Mouse (Mus musculus) neural tube, embryonic 13.5 days (tissue): Measurements from ENCODE around the gene Nnmt. TPM values are rescaled to one million over a fixed set of nuclear protein-coding genes. Genes with fewer than 3 reads are reported as not detected.
A peak's percentile ranks its signal among the peaks of the same experiment; 100 is the strongest.

Source experiments
- ATAC-seq: fragments of 200-750 bp; cut with Nextera tagmentation; 2 replicates; pipeline ENCODE4 v1.8.0; 2017; ENCODE audit warnings: low read depth, mild to moderate bottlenecking, moderate TSS enrichment, moderate library complexity
- H3K27ac ChIP-seq: fragments of 300-500 bp; sonication (generic); replicated peaks from 2 replicates; pipeline ENCODE4 v1.5.1; 2015; ENCODE audit warnings: moderate library complexity, mild to moderate bottlenecking, inconsistent platforms
- H3K27me3 ChIP-seq: fragments of 300-500 bp; sonication (generic); 2 replicates; pipeline ENCODE4 v1.6.1; 2015; ENCODE audit warnings: mild to moderate bottlenecking, inconsistent platforms
- H3K36me3 ChIP-seq: fragments of 300-500 bp; sonication (generic); 2 replicates; pipeline ENCODE4 v1.6.1; 2015; ENCODE audit warnings: mild to moderate bottlenecking, inconsistent platforms
- H3K4me1 ChIP-seq: fragments of 300-500 bp; sonication (generic); replicated peaks from 2 replicates; pipeline ENCODE4 v1.6.1; 2015; ENCODE audit warnings: inconsistent platforms
- H3K4me2 ChIP-seq: fragments of 300-500 bp; sonication (generic); 2 replicates; pipeline ENCODE4 v1.6.1; 2015; ENCODE audit warnings: inconsistent platforms, mild to moderate bottlenecking, moderate library complexity
- H3K4me3 ChIP-seq: fragments of 300-500 bp; sonication (generic); 2 replicates; pipeline ENCODE4 v1.5.1; 2015; ENCODE audit warnings: mild to moderate bottlenecking, inconsistent platforms
- H3K9ac ChIP-seq: fragments of 300-500 bp; sonication (generic); 2 replicates; pipeline ENCODE4 v1.6.1; 2015; ENCODE audit warnings: moderate library complexity, mild to moderate bottlenecking, inconsistent platforms
- H3K9me3 ChIP-seq: fragments of 300-500 bp; sonication (generic); 2 replicates; pipeline ENCODE4 v1.6.1; 2016; ENCODE audit warnings: inconsistent platforms
- WGBS: fragments of 180-500 bp; shearing (Covaris S2); methylation state at CpG from one replicate; pipeline ENCODE4 v1.1.7; 2015; 5-methylcytosine and 5-hydroxymethylcytosine counted together
- polyA plus RNA-seq: library from polyadenylated mRNA; unstranded; fragments of >200 nt; fragmentation: Nextera tagmentation; extraction: Ambion mirVana; gene quantifications from 2 replicates; pipeline ENCODE4 v1.2.1, GENCODE M21; 2015

Nnmt gene
- polyA plus RNA-seq, 1 experiment from 2014 or later, result 0.75 TPM

DNA sequence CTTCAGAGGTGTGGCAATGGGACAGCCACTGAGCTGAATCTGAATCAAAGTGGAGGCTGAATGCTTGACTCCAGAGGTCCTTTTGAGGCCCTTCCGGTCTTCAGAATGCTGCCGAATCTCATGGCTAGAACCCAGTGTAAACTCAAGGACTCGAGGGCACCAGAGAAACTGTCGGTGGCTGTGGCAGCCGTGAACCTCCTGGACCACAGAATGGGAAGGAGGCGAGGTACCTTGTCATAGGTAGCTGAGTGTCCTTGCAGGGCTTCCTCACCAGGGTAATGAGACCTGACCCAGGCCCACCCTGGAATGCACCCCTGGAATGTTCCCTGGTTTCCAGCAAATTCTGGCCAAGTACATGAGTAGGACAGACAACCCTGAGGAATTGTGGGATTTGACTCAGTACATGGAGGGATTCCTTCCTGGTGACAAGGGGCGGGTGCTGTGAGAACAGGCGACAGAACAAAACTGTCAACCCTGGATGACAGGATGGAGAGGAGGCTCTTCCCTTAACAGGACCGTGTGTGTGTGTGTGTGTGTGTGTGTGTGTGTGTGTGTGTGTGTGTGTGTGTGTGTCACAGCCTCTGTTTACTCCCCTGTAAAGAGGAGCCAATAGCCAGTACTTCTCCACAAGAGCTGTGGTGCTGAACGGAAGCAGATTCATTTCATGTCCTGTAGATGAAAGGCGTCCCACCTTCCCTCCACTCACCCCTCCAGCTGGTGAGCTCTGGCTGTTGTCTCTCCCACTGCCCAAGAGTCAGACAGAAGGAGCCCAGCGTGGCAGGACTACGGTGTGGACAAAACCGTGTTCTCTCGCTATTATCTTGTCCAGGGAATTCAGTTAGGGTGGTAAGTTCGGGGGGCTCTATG lies 42.1 kb upstream of the Nnmt start:
- Histone ChIP-seq H3K27me3 (peaks cover 24% of the 10 kb centered on the region), H3K36me3 (0 out of 2 replicates have a peak, but pooled peaks cover 4% of the 10 kb centered on the region), H3K27ac (peak overlapping the region; percentile 52; the same call in 1 of the 2 replicates), H3K4me2 (no peak overlapping the region), H3K9ac (peak overlapping the region; percentile 41), H3K4me3 (no peak overlapping the region), H3K9me3 (0 out of 2 replicates have a peak, but pooled peaks cover 8% of the 10 kb centered on the region), H3K4me1 (peaks cover 41% of the 10 kb centered on the region)
- no peak for ATAC-seq
- 42% methylated on average over 16 of the region's 16 CpGs for WGBS

DNA sequence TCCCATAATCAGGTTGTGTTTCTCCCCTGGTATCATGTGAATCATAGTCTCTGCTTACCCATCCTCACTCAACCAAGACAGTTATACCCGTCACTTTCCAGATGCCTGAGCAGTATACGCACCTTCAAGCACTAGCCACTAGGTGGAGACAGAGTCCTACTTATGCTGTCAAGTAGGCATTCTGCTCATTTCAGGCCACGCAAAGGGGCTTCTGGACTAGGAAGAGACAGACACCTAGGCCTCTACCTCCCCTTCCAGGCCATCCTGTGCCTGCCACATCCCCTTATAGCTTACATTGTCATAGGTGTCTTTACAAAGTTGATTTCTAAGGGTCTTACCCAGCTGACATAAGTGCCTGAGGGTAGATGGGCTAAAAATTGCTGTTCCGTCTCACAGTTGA lies 41.3 kb upstream of the Nnmt start:
- 22% methylated on average over 4 of the region's 4 CpGs for WGBS
- no peak overlapping the region for H3K4me2 ChIP-seq
- H3K4me1 ChIP-seq, result peaks cover 41% of the 10 kb centered on the region
- no peak overlapping the region for H3K4me3 ChIP-seq
- no peak overlapping the region for H3K27ac ChIP-seq
- H3K9ac ChIP-seq, result no peak overlapping the region
- peaks cover 24% of the 10 kb centered on the region for H3K27me3 ChIP-seq
- peak; percentile 40; the same call in 1 of the 2 replicates for ATAC-seq
- H3K36me3 ChIP-seq, result 0 out of 2 replicates have a peak, but pooled peaks cover 4% of the 10 kb centered on the region
- 0 out of 2 replicates have a peak, but pooled peaks cover 8% of the 10 kb centered on the region for H3K9me3 ChIP-seq

DNA sequence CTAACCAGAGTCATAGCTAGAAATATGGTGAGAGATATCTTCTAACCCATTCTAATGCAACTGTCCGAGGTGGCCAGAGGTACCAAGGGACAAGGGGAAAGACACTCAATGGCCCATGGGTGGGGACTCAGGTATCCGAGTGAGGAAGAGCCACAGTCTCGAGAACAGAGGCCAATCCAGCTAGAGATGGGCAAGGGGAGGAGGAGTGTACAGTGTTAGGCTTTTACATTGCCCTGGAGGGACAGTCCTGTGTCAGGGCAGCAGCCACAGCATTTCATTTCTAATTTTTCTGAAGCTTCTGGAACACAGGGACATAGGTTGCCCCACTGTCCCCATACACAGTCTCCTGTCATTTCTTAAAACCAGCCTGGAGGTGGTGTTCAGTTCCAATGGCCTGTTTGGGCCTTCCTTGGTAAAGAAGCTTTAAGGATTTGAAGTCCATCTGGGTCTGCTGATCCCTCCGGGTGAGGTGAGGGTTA lies 40.7 kb upstream of the Nnmt start:
- no peak for ATAC-seq
- H3K36me3 ChIP-seq, result 0 out of 2 replicates have a peak, but pooled peaks cover 4% of the 10 kb centered on the region
- H3K4me2 ChIP-seq, result no peak overlapping the region
- no peak overlapping the region for H3K9ac ChIP-seq
- H3K4me3 ChIP-seq, result no peak overlapping the region
- H3K27ac ChIP-seq, result no peak overlapping the region
- H3K4me1 ChIP-seq, result peaks cover 41% of the 10 kb centered on the region
- peaks cover 19% of the 10 kb centered on the region for H3K27me3 ChIP-seq
- 0 out of 2 replicates have a peak, but pooled peaks cover 8% of the 10 kb centered on the region for H3K9me3 ChIP-seq
- WGBS, result 59% methylated on average over 4 of the region's 4 CpGs

DNA sequence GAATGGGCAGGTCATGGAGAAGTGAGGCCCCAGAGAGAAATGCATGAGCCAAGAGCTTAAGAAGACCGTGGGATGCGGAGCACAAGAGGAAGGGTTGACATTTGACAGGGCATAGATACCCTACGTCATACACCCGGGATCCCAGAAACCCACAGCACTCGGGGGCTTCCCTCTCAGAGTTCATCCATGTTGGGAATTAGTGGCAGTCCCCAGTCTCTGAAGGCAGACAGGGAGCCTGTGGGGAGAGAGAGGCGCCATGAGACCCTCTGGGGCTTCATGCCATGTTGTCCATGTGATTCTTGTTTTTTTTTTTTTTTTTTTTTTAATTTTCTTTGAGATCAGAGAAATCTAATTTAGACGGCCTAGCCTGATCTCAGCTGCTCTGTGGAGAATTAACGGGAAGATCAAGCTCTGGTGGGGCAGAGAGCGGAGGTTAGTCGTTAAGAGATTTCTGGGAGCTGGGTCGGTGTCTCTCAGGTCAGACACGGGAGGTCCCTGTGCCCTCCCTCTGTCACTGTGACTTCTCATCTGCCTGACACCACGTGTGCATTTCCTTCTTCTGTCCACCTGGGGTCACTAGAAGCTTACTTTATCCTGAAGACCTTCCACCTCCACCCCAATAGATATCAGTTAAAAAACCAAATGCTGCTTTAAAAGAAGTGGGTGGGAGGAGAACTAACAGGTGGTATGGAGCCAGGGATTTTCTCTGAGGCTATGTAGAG lies 40.1 kb upstream of the Nnmt start:
- Histone ChIP-seq H3K27me3 (peaks cover 13% of the 10 kb centered on the region), H3K36me3 (0 out of 2 replicates have a peak, but pooled peaks cover 4% of the 10 kb centered on the region), H3K4me1 (peaks cover 38% of the 10 kb centered on the region), H3K27ac (no peak overlapping the region), H3K9ac (no peak overlapping the region), H3K4me3 (no peak overlapping the region), H3K4me2 (no peak overlapping the region), H3K9me3 (0 out of 2 replicates have a peak, but pooled peaks cover 8% of the 10 kb centered on the region)
- ATAC-seq, result no peak
- 51% methylated on average over 13 of the region's 13 CpGs for WGBS

DNA sequence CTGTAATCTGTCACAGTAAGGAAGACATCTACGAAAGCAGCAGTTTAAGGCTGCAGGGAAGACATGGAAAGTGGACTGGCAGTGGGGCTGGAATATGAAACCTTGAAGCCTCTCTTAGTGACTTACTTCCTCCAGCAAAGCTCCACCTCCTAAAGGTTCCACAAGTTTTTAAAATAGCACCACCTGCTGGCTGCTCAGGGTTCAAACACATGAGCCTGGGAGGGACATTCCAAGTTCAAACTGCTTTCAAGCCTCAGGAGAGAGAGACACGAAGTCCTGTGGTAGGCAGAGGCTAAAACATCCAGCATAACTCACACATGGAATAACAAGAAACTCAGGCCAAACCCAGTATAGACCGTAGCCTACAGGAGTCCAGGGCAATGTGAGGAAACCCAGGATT lies 39.4 kb upstream of the Nnmt start:
- 0 out of 2 replicates have a peak, but pooled peaks cover 8% of the 10 kb centered on the region for H3K9me3 ChIP-seq
- peaks cover 31% of the 10 kb centered on the region for H3K4me1 ChIP-seq
- H3K9ac ChIP-seq, result no peak overlapping the region
- no peak overlapping the region for H3K27ac ChIP-seq
- H3K27me3 ChIP-seq, result peaks cover 13% of the 10 kb centered on the region
- ATAC-seq, result no peak
- no peak overlapping the region for H3K4me2 ChIP-seq
- 77% methylated on average over 3 of the region's 3 CpGs for WGBS
- H3K4me3 ChIP-seq, result no peak overlapping the region
- 0 out of 2 replicates have a peak, but pooled peaks cover 4% of the 10 kb centered on the region for H3K36me3 ChIP-seq

DNA sequence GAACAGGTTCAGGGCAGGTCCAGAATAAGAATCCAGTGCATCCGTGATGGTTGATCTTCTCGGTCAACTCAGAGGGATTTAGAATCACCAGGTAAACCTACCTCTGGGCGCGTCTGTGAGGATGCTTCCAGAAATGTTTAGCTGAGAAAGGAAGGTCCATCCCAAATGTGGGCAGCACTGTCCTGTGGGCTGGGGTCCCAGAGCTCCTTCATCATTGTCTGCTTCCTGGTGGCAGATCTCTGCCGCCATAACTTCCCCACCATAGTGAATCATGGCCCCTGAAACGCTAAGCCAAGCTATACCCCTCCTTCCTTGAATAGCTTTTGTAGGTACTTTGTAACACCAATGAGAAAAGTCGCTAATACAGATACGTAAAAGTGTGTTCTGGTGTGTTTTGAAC lies 36.7 kb upstream of the Nnmt start:
- no peak for ATAC-seq
- H3K9me3 ChIP-seq, result 0 out of 2 replicates have a peak, but pooled peaks cover 8% of the 10 kb centered on the region
- no peaks in the 10 kb centered on the region for H3K27me3 ChIP-seq
- no peak overlapping the region for H3K9ac ChIP-seq
- 0 out of 2 replicates have a peak, but pooled peaks cover 4% of the 10 kb centered on the region for H3K36me3 ChIP-seq
- H3K4me3 ChIP-seq, result no peak overlapping the region
- 91% methylated on average over 8 of the region's 8 CpGs for WGBS
- H3K27ac ChIP-seq, result no peak overlapping the region
- no peak overlapping the region for H3K4me2 ChIP-seq
- H3K4me1 ChIP-seq, result 0 out of 2 replicates have a peak, but pooled peaks cover 3% of the 10 kb centered on the region

DNA sequence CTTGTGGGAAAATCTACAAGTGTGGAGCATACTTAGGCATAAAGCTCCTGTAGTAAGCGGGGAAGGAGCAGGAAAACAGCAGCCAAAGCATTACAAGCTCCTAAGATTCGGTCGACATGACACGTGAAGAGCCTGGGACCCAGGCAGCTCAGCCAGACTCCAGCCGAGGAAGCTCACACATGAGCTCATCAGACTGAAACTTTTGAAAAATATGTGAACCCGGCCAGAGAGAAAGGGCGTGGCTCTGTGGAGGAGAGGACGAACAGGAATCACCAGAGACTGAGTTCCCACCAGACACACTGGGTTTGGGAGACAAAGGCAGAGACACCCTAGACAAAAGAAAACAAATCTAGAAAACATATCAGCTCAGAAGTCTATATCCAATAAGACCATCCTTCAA lies 35.9 kb upstream of the Nnmt start:
- 0 out of 2 replicates have a peak, but pooled peaks cover under 1% of the 10 kb centered on the region for H3K4me1 ChIP-seq
- H3K9me3 ChIP-seq, result 0 out of 2 replicates have a peak, but pooled peaks cover 8% of the 10 kb centered on the region
- H3K27ac ChIP-seq, result no peak overlapping the region
- 0 out of 2 replicates have a peak, but pooled peaks cover 4% of the 10 kb centered on the region for H3K36me3 ChIP-seq
- no peak for ATAC-seq
- H3K4me2 ChIP-seq, result no peak overlapping the region
- no peaks in the 10 kb centered on the region for H3K27me3 ChIP-seq
- WGBS, result 87% methylated on average over 8 of the region's 8 CpGs
- H3K9ac ChIP-seq, result no peak overlapping the region
- no peak overlapping the region for H3K4me3 ChIP-seq

DNA sequence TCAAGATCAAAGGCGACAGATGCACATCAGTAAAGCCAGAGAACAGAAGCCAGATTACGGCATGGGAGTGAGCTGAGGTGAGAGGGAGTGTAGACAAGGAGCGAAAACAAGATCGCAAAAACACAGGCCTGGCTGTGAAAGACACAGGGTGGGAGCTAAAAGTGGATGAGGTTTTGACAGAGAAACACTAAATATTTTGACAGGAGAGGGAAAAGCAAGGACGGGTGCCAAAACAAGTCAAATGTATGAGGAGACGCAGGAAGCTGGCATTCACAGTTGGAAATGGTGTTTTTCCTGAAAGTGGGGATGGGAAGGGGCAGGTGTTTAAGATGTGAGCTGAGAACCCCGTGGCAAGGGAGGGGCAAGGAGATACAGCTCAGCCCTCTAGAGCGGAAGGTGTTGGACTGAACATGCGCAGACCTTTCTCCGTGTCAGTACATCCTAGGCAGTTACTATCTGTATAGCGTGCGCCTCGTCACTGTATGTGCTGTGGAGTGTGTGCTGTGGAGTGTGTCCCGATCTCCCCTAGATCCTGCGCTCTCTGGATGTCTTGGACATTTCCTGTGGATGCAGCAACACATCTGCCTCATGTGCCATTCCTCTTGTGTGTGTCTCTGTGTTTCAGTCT lies 33.3 kb upstream of the Nnmt start:
- no peak overlapping the region for H3K9ac ChIP-seq
- H3K4me1 ChIP-seq, result no peaks in the 10 kb centered on the region
- no peak overlapping the region for H3K27ac ChIP-seq
- H3K9me3 ChIP-seq, result no peaks in the 10 kb centered on the region
- no peaks in the 10 kb centered on the region for H3K36me3 ChIP-seq
- no peak overlapping the region for H3K4me3 ChIP-seq
- H3K4me2 ChIP-seq, result no peak overlapping the region
- ATAC-seq, result no peak
- 67% methylated on average over 15 of the region's 15 CpGs for WGBS
- H3K27me3 ChIP-seq, result no peaks in the 10 kb centered on the region

DNA sequence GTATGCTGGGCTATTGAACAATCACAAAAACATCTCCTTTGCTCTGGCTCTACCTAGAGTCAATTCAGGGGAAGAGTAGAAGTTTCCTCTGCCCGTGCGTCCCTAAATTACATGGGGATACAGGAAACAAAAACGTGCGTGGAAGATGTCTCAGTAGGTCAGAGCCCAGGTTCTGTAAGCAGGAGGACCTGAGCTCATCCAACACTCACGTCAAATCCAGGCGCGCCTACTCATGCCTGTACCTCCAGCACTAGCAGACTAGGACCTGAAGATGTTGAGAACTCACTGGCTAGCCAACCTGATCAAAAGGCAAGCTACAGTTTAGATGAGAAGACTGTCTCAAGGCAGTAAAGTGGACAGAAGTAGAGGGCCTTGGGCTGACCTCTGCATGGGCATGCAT lies 32.2 kb upstream of the Nnmt start:
- no peaks in the 10 kb centered on the region for H3K4me1 ChIP-seq
- H3K9ac ChIP-seq, result no peak overlapping the region
- H3K4me3 ChIP-seq, result no peak overlapping the region
- WGBS, result 89% methylated on average over 7 of the region's 7 CpGs
- no peaks in the 10 kb centered on the region for H3K27me3 ChIP-seq
- no peaks in the 10 kb centered on the region for H3K36me3 ChIP-seq
- no peak for ATAC-seq
- no peak overlapping the region for H3K4me2 ChIP-seq
- no peak overlapping the region for H3K27ac ChIP-seq
- no peaks in the 10 kb centered on the region for H3K9me3 ChIP-seq

DNA sequence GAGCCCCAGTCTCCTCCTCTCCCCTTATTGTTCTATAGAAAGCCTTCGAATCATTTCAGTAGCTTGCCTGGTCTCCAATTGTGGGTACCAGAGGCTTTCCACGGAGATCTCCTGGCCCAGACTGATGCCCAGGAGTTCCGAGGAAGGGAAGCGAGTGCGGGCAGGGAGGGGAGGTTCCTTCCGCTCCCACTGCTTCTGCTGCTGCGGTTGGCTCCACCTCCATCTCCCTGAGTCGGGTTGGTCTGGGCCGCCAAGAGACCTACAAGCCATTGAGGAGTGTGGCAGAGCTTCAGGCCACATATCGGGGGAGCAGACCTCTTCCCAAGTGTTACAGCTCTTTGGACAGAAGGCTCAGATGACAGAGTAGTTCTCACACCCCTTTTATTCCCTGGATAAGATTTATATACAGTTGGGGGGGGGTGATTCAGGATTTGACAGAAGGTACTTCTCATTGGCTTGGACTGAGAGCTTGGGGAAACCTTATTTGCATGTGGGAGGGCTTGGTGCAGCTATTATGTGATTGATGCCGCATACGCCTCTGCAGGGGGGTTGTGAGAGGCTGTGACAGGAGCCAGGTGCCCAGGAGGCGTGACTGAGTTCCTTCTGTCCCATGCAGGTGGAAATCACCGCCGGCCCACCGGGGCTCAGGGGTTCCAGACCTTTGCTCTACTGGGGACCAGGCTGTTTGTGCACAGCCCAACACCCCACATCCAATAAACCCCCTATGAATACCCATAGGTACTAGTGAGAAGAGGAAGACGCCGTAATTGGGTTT lies 30.8 kb upstream of the Nnmt start:
- H3K4me1 ChIP-seq, result no peaks in the 10 kb centered on the region
- no peak for ATAC-seq
- H3K27ac ChIP-seq, result no peak overlapping the region
- no peak overlapping the region for H3K4me2 ChIP-seq
- no peaks in the 10 kb centered on the region for H3K36me3 ChIP-seq
- H3K27me3 ChIP-seq, result no peaks in the 10 kb centered on the region
- H3K9ac ChIP-seq, result no peak overlapping the region
- no peak overlapping the region for H3K4me3 ChIP-seq
- 40% methylated on average over 18 of the region's 18 CpGs for WGBS
- H3K9me3 ChIP-seq, result no peaks in the 10 kb centered on the region

DNA sequence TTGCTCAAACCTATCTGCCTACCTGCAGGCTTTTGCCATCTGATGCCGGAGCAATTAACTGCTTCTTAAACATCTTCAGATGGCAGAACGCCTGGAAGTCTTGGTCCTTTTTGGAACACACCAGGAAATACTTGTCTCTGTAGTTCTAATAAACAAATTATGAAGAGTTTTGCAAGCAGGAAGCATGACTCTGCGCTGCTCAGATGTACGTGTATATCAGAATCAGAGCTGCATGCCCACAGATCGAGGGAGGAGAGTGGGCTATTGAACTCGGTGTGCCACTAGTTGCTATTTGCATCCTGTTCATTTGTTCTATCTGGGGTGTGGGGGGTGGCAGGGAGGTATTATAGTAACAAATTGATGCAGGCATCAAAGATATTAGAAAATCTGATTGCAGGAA lies 28.2 kb upstream of the Nnmt start:
- Histone ChIP-seq H3K4me2 (no peak overlapping the region), H3K27me3 (no peaks in the 10 kb centered on the region), H3K4me1 (no peaks in the 10 kb centered on the region), H3K36me3 (no peaks in the 10 kb centered on the region), H3K9ac (no peak overlapping the region), H3K27ac (no peak overlapping the region), H3K9me3 (no peaks in the 10 kb centered on the region), H3K4me3 (no peak overlapping the region)
- 87% methylated on average over 6 of the region's 6 CpGs for WGBS
- ATAC-seq, result no peak
